Mouse (Mus musculus): ENCODE data around the gene Dao.

DNA sequence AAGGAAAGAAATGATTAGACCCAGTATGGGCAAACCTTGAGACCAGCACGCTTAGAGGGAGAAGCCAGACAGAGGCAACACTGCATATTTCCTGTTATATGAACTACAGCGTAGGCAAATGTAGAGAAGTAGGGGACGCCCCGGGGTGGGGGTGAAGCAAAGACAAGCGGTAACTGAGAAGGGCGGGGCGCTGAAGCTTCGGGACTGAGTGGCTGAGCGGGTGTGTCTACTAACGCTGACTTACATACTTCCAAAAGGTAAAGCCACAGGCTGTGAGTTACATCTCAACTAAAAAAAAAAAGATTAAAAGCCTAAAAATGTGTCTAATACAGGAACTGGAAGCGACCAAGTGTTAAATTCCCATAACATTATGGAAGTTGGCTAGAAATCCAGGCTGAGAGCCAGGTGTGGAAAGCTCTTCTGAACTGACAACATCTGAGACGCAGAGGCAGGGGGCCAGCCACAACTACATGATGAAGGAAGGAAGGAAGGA is 11.1 kb upstream of the Dao start:
- no peak for TF ChIP-seq CTCF (conservative IDR thresholded peaks at IDR 0.05; ENCODE audit: insufficient read depth, insufficient read length, low read depth, low read length)
- no peak for TF ChIP-seq POLR2A (IDR thresholded peaks at IDR 0.05; ENCODE audit: low read depth, low read length)
